Mouse (Mus musculus): ENCODE results near the gene Fxyd1.

Gene Fxyd1

GRCm38 (mm10) chr7:31077885-31078445 lies 21.0 kb upstream of the Fxyd1 start:
- DNase-seq (ENCODE audit: low read depth, low spot score), result no peak

GRCm38 (mm10) chr7:31077470-31077869 lies 20.5 kb upstream of the Fxyd1 start:
- DNase-seq (ENCODE audit: low read depth, low spot score), result no peak

GRCm38 (mm10) chr7:31076492-31076891 lies 19.5 kb upstream of the Fxyd1 start, which contains the start of gene Fxyd3:
Fxyd3 (minus strand) TSS chr7:31076704.
- no peak for DNase-seq (ENCODE audit: low read depth, low spot score)

- DNase-seq (ENCODE audit: low read depth, low spot score), result no peak
These were observed 17.7 kb upstream of the Fxyd1 start for GRCm38 (mm10) chr7:31074713-31075069.

GRCm38 (mm10) chr7:31074061-31074712 lies 17.2 kb upstream of the Fxyd1 start:
- no peak for DNase-seq (ENCODE audit: low read depth, low spot score)

- DNase-seq (ENCODE audit: low read depth, low spot score), result no peak
These were observed 16.5 kb upstream of the Fxyd1 start for GRCm38 (mm10) chr7:31073546-31073945.

- DNase-seq (ENCODE audit: low read depth, low spot score), result no peak
These were observed 15.3 kb upstream of the Fxyd1 start for GRCm38 (mm10) chr7:31072326-31072725.

- DNase-seq (ENCODE audit: low read depth, low spot score), result no peak
These were observed 13.3 kb upstream of the Fxyd1 start for GRCm38 (mm10) chr7:31070324-31070723.

GRCm38 (mm10) chr7:31069491-31069890 lies 12.5 kb upstream of the Fxyd1 start:
- no peak for DNase-seq (ENCODE audit: low read depth, low spot score)

- no peak for DNase-seq (ENCODE audit: low read depth, low spot score)
These were observed 10.8 kb upstream of the Fxyd1 start for GRCm38 (mm10) chr7:31067836-31068235.

GRCm38 (mm10) chr7:31063074-31063560 lies 6.1 kb upstream of the Fxyd1 start:
- DNase-seq (ENCODE audit: low read depth, low spot score), result no peak

GRCm38 (mm10) chr7:31060621-31061010 lies 3.6 kb upstream of the Fxyd1 start:
- no peak for DNase-seq (ENCODE audit: low read depth, low spot score)

GRCm38 (mm10) chr7:31059919-31060620 lies 3.1 kb upstream of the Fxyd1 start:
- DNase-seq (ENCODE audit: low read depth, low spot score), result no peak

- no peak for DNase-seq (ENCODE audit: low read depth, low spot score)
These were observed 2.1 kb upstream of the Fxyd1 start, which contains the start of gene Lgi4 for GRCm38 (mm10) chr7:31059108-31059507. Lgi4 (plus strand) TSS chr7:31059342.

- DNase-seq (ENCODE audit: low read depth, low spot score), result no peak
These were observed 1.2 kb upstream of the Fxyd1 start for GRCm38 (mm10) chr7:31058211-31058610.

GRCm38 (mm10) chr7:31057730-31058129 lies 731 bp upstream of the Fxyd1 start:
- no peak for DNase-seq (ENCODE audit: low read depth, low spot score)

- no peak for DNase-seq (ENCODE audit: low read depth, low spot score)
These were observed 551 bp downstream of the Fxyd1 start for GRCm38 (mm10) chr7:31056448-31056847.

GRCm38 (mm10) chr7:31055883-31056282 lies 1.1 kb downstream of the Fxyd1 start:
- no peak for DNase-seq (ENCODE audit: low read depth, low spot score)

- no peak for DNase-seq (ENCODE audit: low read depth, low spot score)
These were observed 1.6 kb downstream of the Fxyd1 start for GRCm38 (mm10) chr7:31055354-31055824.

GRCm38 (mm10) chr7:31054661-31055320 lies 2.2 kb downstream of the Fxyd1 start:
- no peak for DNase-seq (ENCODE audit: low read depth, low spot score)

- DNase-seq (ENCODE audit: low read depth, low spot score), result no peak
These were observed 3.0 kb downstream of the Fxyd1 start for GRCm38 (mm10) chr7:31053882-31054447.
